Mouse (Mus musculus) cortical plate, adult 2 months (tissue): ENCODE results near the gene Oprd1.

Source experiments
- CTCF ChIP-seq: fragments of 200-500 bp; IDR thresholded peaks from 2 replicates; pipeline ENCODE4 v1.5.1; 2011; ENCODE audit warnings: mild to moderate bottlenecking, control low read depth, low read length; ENCODE audit not compliant: insufficient read depth; ENCODE audit errors: extremely low read depth
- POLR2A ChIP-seq: fragments of 200-500 bp; IDR thresholded peaks from 2 replicates; pipeline ENCODE4 v1.6.1; 2011; ENCODE audit warnings: mild to moderate bottlenecking, low read length, control low read depth; ENCODE audit not compliant: insufficient read depth; ENCODE audit errors: extremely low read depth

- TF ChIP-seq CTCF: no peak
- TF ChIP-seq POLR2A: no peak
These were observed 21.1 kb downstream of the Oprd1 start for GRCm38 (mm10) chr4:132123166-132123565.
